Mouse (Mus musculus) ES-E14 (cell line): Measurements from ENCODE around the gene Hexdc. TPM values are rescaled to one million over a fixed set of nuclear protein-coding genes. Genes with fewer than 3 reads are reported as not detected.
A peak's percentile ranks its signal among the peaks of the same experiment; 100 is the strongest.

Source experiments
- DNase-seq: peaks from one replicate; pipeline ENCODE4 v3.0.0-alpha.2; 2013; ENCODE audit warnings: low read depth, low spot score
- H3K27ac ChIP-seq: 2 replicates; pipeline ENCODE4 v1.5.1; 2012; ENCODE audit warnings: low read depth, mild to moderate bottlenecking, low read length, moderate library complexity, mixed read lengths; ENCODE audit not compliant: poor library complexity, insufficient read depth, severe bottlenecking
- H3K36me3 ChIP-seq: 2 replicates; pipeline ENCODE4 v1.6.1; 2012; ENCODE audit warnings: mild to moderate bottlenecking, low read length, moderate library complexity, mixed read lengths; ENCODE audit not compliant: control insufficient read depth, poor library complexity, insufficient read depth, severe bottlenecking
- H3K4me1 ChIP-seq, 2 experiments: fragments of 150-350 bp in 1 of 2; sonication (generic) in 1 of 2; 2 replicates each; pipeline ENCODE4 v1.6.1; 2012; ENCODE audit warnings: low read length in 2 of 2, mild to moderate bottlenecking in 1 of 2, mixed read lengths in 1 of 2; ENCODE audit not compliant: control insufficient read depth in 2 of 2, insufficient read depth in 2 of 2, poor library complexity in 1 of 2
- H3K4me3 ChIP-seq, 2 experiments: fragments of 150-350 bp in 1 of 2; sonication (generic) in 1 of 2; 2 replicates each; pipeline ENCODE4 v1.5.1; 2012; ENCODE audit warnings: low read length in 2 of 2, low read depth in 1 of 2, mild to moderate bottlenecking in 1 of 2, mixed read lengths in 1 of 2; ENCODE audit not compliant: insufficient read depth in 1 of 2, poor library complexity in 1 of 2, severe bottlenecking in 1 of 2
- H3K9ac ChIP-seq: 2 replicates; pipeline ENCODE4 v1.6.1; 2012; ENCODE audit warnings: low read depth, mild to moderate bottlenecking, low read length, mixed read lengths; ENCODE audit not compliant: poor library complexity, insufficient read depth, severe bottlenecking
- H3K9me3 ChIP-seq: fragments of 150-350 bp; sonication (generic); 2 replicates; pipeline ENCODE4 v1.6.1; 2012; ENCODE audit warnings: low read depth, mild to moderate bottlenecking, low read length; ENCODE audit not compliant: control insufficient read depth, insufficient read depth
- CHD2 ChIP-seq: IDR thresholded peaks from 2 replicates; pipeline ENCODE4 v1.6.1; 2014; ENCODE audit warnings: mild to moderate bottlenecking, low read depth, low read length, inconsistent platforms
- HCFC1 ChIP-seq: IDR thresholded peaks from 2 replicates; pipeline ENCODE4 v1.6.1; 2012; ENCODE audit warnings: low read length, inconsistent platforms, borderline replicate concordance; ENCODE audit not compliant: insufficient read depth
- MAFK ChIP-seq: IDR thresholded peaks from 2 replicates; pipeline ENCODE4 v1.6.1; 2014; ENCODE audit warnings: mild to moderate bottlenecking, low read depth, low read length, inconsistent platforms; ENCODE audit not compliant: insufficient read depth
- ZC3H11A ChIP-seq: IDR thresholded peaks from 2 replicates; pipeline ENCODE4 v1.6.1; 2012; ENCODE audit warnings: low read depth, mild to moderate bottlenecking, inconsistent platforms, low read length, borderline replicate concordance
- ZNF384 ChIP-seq: IDR thresholded peaks from 2 replicates; pipeline ENCODE4 v1.6.1; 2012; ENCODE audit warnings: low read depth, low read length, inconsistent platforms
- in situ Hi-C, 2 experiments: fragments of 600-800 bp; cut with MboI; formaldehyde crosslinking; loops; one replicate each; pipeline ENCODE4 v1.15.1; 2025; ENCODE audit warnings: low sequenced_read_pairs in 2 of 2, inconsistent platforms in 1 of 2; ENCODE audit not compliant: unreplicated experiment in 2 of 2
- total RNA-seq: library from RNA; depleted of rRNA; stranded (reverse); fragments of 300-350 nt; gene quantifications from 2 replicates; pipeline ENCODE4 v1.2.3, GENCODE M21; 2012

Gene Hexdc
- total RNA-seq, 1 experiment, result 15.5 TPM

GRCm38 (mm10) chr11:121200781-121201180, 3.5 kb upstream of the Hexdc start:
- H3K9me3 ChIP-seq, result no peaks in the 10 kb centered on the region
- in situ Hi-C loops, result no loop called here
- H3K4me1 ChIP-seq, result peaks cover 0 to 2% of the 10 kb centered on the region in 2 experiments; a peak in 1 of 4 replicates
- H3K9ac ChIP-seq, result no peak overlapping the region
- DNase-seq, result no peak
- no peaks in the 10 kb centered on the region for H3K36me3 ChIP-seq
- H3K4me3 ChIP-seq, result no peak overlapping the region
- TF ChIP-seq MAFK, result no peak
- no peak for TF ChIP-seq ZC3H11A
- TF ChIP-seq CHD2, result no peak
- TF ChIP-seq HCFC1, result no peak
- TF ChIP-seq ZNF384, result no peak
- no peak overlapping the region for H3K27ac ChIP-seq

- peak; percentile 52 for DNase-seq
- Histone ChIP-seq H3K9ac (no peak overlapping the region), H3K4me1 (peaks cover 0 to 2% of the 10 kb centered on the region in 2 experiments; a peak in 1 of 4 replicates), H3K27ac (no peak overlapping the region), H3K4me3 (no peak overlapping the region), H3K9me3 (no peaks in the 10 kb centered on the region), H3K36me3 (no peaks in the 10 kb centered on the region)
- in situ Hi-C loops, result no loop called here
- TF ChIP-seq CHD2, result no peak
- TF ChIP-seq ZC3H11A, result no peak
- no peak for TF ChIP-seq ZNF384
- TF ChIP-seq MAFK, result no peak
- no peak for TF ChIP-seq HCFC1
Observed at GRCm38 (mm10) chr11:121201436-121202198, 2.6 kb upstream of the Hexdc start.

- no peak for DNase-seq
- in situ Hi-C loops, result no loop called here
- Histone ChIP-seq H3K27ac (no peak overlapping the region), H3K4me1 (peaks cover 0 to 2% of the 10 kb centered on the region in 2 experiments; a peak in 1 of 4 replicates), H3K9me3 (no peaks in the 10 kb centered on the region), H3K4me3 (peak overlapping the region; percentile 6 to 98; a peak in 3 of 4 replicates), H3K36me3 (no peaks in the 10 kb centered on the region; the same call in 1 of the 2 replicates), H3K9ac (no peak overlapping the region)
- no peak for TF ChIP-seq ZNF384
- no peak for TF ChIP-seq HCFC1
- no peak for TF ChIP-seq ZC3H11A
- TF ChIP-seq CHD2, result no peak
- no peak for TF ChIP-seq MAFK
Observed at GRCm38 (mm10) chr11:121203859-121204160, 423 bp upstream of the Hexdc start.

GRCm38 (mm10) chr11:121216831-121217230, 12.6 kb downstream of the Hexdc start:
- TF ChIP-seq CHD2 (no peak), HCFC1 (no peak), MAFK (no peak), ZC3H11A (no peak), ZNF384 (no peak)
- 0 out of 4 replicates have a peak, but pooled peaks cover 0 to 1% of the 10 kb centered on the region in 2 experiments for H3K4me1 ChIP-seq
- no peak overlapping the region for H3K27ac ChIP-seq
- H3K9ac ChIP-seq, result no peak overlapping the region
- peaks cover 18% of the 10 kb centered on the region for H3K36me3 ChIP-seq
- H3K9me3 ChIP-seq, result no peaks in the 10 kb centered on the region
- no peak overlapping the region for H3K4me3 ChIP-seq
- no peak for DNase-seq
- in situ Hi-C loops, result no loop called here
